Mouse (Mus musculus) urinary bladder, postnatal 14 days (tissue): ENCODE results near the gene Sec24d.
A peak's percentile ranks its signal among the peaks of the same experiment; 100 is the strongest.

ENCODE experiments used
- DNase-seq: peaks from one replicate; pipeline ENCODE4 v3.0.0; 2021; ENCODE audit warnings: low spot score

Sec24d gene

GRCm38 (mm10) chr3:123266753-123267651 is at the start of gene Sec24d:
Sec24d (plus strand) TSS chr3:123267455.
- peak; percentile 86 for DNase-seq

GRCm38 (mm10) chr3:123218646-123219045 is 48.6 kb upstream of the Sec24d start:
- no peak for DNase-seq

- DNase-seq = no peak
Observed at GRCm38 (mm10) chr3:123227276-123227675, 40.0 kb upstream of the Sec24d start.

- no peak for DNase-seq
Observed at GRCm38 (mm10) chr3:123231639-123232038, 35.6 kb upstream of the Sec24d start.

GRCm38 (mm10) chr3:123234191-123234836 is 32.9 kb upstream of the Sec24d start:
- DNase-seq = peak; percentile 36

- no peak for DNase-seq
Observed at GRCm38 (mm10) chr3:123235495-123235894, 31.8 kb upstream of the Sec24d start.

- DNase-seq = peak; percentile 70
Observed at GRCm38 (mm10) chr3:123235921-123236320, 31.3 kb upstream of the Sec24d start, which contains the start of gene Synpo2. Synpo2 (minus strand) TSS chr3:123236149.

- peak; percentile 10 for DNase-seq
Observed at GRCm38 (mm10) chr3:123237039-123237438, 30.2 kb upstream of the Sec24d start.

- no peak for DNase-seq
Observed at GRCm38 (mm10) chr3:123237446-123237845, 29.8 kb upstream of the Sec24d start.

GRCm38 (mm10) chr3:123244376-123244775 is 22.9 kb upstream of the Sec24d start:
- no peak for DNase-seq

- no peak for DNase-seq
Observed at GRCm38 (mm10) chr3:123245646-123246045, 21.6 kb upstream of the Sec24d start.

- DNase-seq = no peak
Observed at GRCm38 (mm10) chr3:123256181-123257101, 10.8 kb upstream of the Sec24d start.

- no peak for DNase-seq
Observed at GRCm38 (mm10) chr3:123258709-123259108, 8.5 kb upstream of the Sec24d start.

- no peak for DNase-seq
Observed at GRCm38 (mm10) chr3:123264706-123265105, 2.5 kb upstream of the Sec24d start.

GRCm38 (mm10) chr3:123267741-123268201 is 516 bp downstream of the Sec24d start:
- peak; percentile 77 for DNase-seq

- DNase-seq = no peak
Observed at GRCm38 (mm10) chr3:123282866-123283615, 15.8 kb downstream of the Sec24d start.

- DNase-seq = no peak
Observed at GRCm38 (mm10) chr3:123284284-123284683, 17.0 kb downstream of the Sec24d start.

- no peak for DNase-seq
Observed at GRCm38 (mm10) chr3:123285649-123286048, 18.4 kb downstream of the Sec24d start.

GRCm38 (mm10) chr3:123288856-123289570 is 21.8 kb downstream of the Sec24d start:
- DNase-seq = no peak

- no peak for DNase-seq
Observed at GRCm38 (mm10) chr3:123291670-123292069, 24.4 kb downstream of the Sec24d start.
